Mouse (Mus musculus): ENCODE data around the gene Ralbp1. TPM values are rescaled to one million over a fixed set of nuclear protein-coding genes. Genes with fewer than 3 reads are reported as not detected.

The Ralbp1 gene
- polyA plus RNA-seq (2015; fragmentation: Nextera tagmentation; extraction: Ambion mirVana), result 67.5 and 71.1 TPM in 2 replicates

DNA sequence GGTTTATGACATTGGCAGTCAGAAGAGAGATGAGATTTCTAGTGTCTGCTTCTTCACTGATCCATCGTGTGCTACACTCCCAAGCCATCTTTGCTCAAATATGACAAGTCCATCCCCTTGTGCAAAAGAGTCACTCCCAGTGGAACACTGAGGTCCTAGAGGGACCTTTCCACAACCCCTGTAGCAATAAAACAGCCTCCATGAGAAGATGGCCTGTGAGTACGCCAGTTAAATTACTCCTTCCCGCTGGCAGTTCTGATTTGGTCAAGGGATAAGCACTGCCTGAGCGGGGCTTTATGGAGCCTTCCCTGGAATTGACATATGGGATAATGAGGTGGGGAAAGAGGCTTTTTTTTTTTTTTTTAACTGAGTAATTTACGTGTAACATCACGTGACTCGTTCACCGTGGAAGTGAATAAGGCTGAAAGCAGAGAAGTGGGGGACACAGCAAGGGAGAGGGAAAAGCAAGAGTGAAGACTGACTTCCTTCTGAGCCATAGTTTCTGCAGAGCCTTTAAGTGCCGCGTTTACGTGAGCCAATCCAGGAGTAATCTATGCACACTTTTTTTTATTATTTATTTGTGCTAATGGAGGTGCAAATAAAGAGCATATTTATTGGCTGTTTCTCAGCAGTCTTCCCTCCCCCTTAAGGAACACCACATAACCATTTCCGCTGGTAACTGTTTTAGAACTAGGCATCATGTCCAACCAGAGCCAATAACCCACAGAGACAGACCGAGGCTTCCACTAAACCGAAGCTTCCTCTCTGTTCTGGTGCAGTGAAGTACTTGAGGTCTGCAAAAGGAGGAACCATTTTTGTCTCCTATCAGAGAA, at the start of gene Ralbp1:
Ralbp1 (minus strand) TSS at position 102 of the 833 bp plus-strand sequence.
- no peak for ATAC-seq
- Histone ChIP-seq H3K9ac (ENCODE audit: low read depth, low read length) (peak within 1 kb of the TSS; percentile 87), H3K27ac (ENCODE audit: low read length) (peak within 1 kb of the TSS; percentile 99), H3K36me3 (ENCODE audit: control insufficient read depth, insufficient read depth, low read length) (no peaks in the 10 kb centered on the region), H3K27me3 (replicated peaks; ENCODE audit: control insufficient read depth, insufficient read depth, low read length) (no peaks in the 10 kb centered on the region), H3K4me3 (ENCODE audit: low read length) (peak within 1 kb of the TSS; percentile 92), H3K4me2 (ENCODE audit: low read depth, low read length) (peak within 1 kb of the TSS; percentile 87), H3K9me3 (ENCODE audit: control insufficient read depth, low read length) (no peaks in the 10 kb centered on the region), H3K4me1 (ENCODE audit: control insufficient read depth, insufficient read depth, low read length) (peaks cover 13% of the 10 kb centered on the region)
- 5% methylated on average over 14 of the region's 14 CpGs for WGBS

DNA sequence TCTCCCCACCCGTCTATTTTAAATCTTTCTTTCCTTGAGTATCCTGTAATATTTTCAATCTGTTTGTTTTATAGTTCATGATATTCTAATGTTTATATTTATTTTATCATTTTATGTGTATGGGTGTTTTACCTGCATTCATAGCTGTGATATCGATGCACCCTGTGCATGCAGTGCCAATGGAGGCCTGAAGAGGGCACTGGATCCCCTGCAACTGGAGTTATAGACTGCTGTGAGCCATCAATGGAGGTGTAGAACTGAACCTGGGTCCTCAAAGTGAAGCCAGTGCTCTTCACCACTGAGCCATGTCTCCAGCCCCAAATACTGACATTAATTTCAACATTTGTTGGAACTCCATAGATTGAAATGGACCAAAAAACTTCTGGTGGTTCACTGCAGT, 48.1 kb upstream of the Ralbp1 start:
- 93% methylated on average over 2 of the region's 2 CpGs for WGBS
- peaks cover 14% of the 10 kb centered on the region; the same call in 1 of the 2 replicates for H3K36me3 ChIP-seq (ENCODE audit: control insufficient read depth, insufficient read depth, low read length)
- ATAC-seq, result no peak

DNA sequence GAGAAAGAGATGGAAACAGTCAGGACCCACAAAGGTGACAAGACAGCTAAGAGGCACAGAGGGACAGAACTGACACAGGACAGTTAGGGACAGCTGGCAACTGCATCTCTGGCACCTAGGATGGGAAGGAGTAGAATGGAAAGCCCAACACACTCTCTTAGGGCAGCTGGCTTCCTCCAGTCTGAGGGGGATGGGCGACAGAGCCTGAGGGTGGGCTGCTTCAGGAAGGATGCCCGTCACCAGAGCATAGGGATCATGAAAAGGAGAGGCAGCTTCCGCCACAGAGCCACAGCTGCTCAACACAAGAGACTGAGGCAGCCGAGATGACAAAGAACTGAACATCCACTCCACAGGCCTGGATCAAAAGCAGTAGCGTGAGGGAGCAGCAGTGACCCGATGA, 45.9 kb upstream of the Ralbp1 start:
- no peak overlapping the region for H3K27ac ChIP-seq (ENCODE audit: low read length)
- peaks cover 12% of the 10 kb centered on the region for H3K4me1 ChIP-seq (ENCODE audit: control insufficient read depth, insufficient read depth, low read length)
- ATAC-seq, result 0 out of 2 replicates have a peak, but pooled peaks have one; percentile 22
- WGBS, result 68% methylated on average over 6 of the region's 6 CpGs
- no peak overlapping the region for H3K4me2 ChIP-seq (ENCODE audit: low read depth, low read length)
- H3K36me3 ChIP-seq (ENCODE audit: control insufficient read depth, insufficient read depth, low read length), result peaks cover 8% of the 10 kb centered on the region; the same call in 1 of the 2 replicates
- H3K27me3 ChIP-seq (replicated peaks; ENCODE audit: control insufficient read depth, insufficient read depth, low read length), result no peaks in the 10 kb centered on the region
- H3K4me3 ChIP-seq (ENCODE audit: low read length), result no peak overlapping the region
- H3K9ac ChIP-seq (ENCODE audit: low read depth, low read length), result no peak overlapping the region
- H3K9me3 ChIP-seq (ENCODE audit: control insufficient read depth, low read length), result no peaks in the 10 kb centered on the region

More for the DNA sequence above, 48.1 kb upstream of the Ralbp1 start:
- H3K27ac ChIP-seq (ENCODE audit: low read length), result no peak overlapping the region
- H3K4me1 ChIP-seq (ENCODE audit: control insufficient read depth, insufficient read depth, low read length), result peaks cover 12% of the 10 kb centered on the region
- H3K9ac ChIP-seq (ENCODE audit: low read depth, low read length), result no peak overlapping the region
- H3K4me3 ChIP-seq (ENCODE audit: low read length), result no peak overlapping the region
- no peaks in the 10 kb centered on the region for H3K27me3 ChIP-seq (replicated peaks; ENCODE audit: control insufficient read depth, insufficient read depth, low read length)
- H3K4me2 ChIP-seq (ENCODE audit: low read depth, low read length), result no peak overlapping the region
- no peaks in the 10 kb centered on the region for H3K9me3 ChIP-seq (ENCODE audit: control insufficient read depth, low read length)

DNA sequence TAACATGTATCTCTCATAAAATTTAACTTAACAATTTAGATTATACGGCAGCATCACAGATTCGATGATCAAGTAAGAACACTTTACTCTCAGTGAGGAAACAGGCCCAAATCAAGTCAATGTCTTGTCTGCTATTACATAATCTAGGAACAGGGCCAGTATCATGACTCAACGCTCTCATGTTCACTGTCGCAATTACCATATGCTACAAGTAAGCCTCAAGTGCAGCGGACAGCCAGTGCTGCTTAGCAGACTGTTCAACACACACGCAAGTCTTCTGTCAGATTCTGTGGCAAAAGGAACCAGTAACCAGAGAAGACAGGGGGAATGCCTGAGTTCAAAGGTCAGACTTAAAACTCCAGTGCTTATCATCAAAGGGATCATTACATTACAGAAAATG, 45.4 kb upstream of the Ralbp1 start:
- Histone ChIP-seq H3K27ac (ENCODE audit: low read length) (no peak overlapping the region), H3K36me3 (ENCODE audit: control insufficient read depth, insufficient read depth, low read length) (peaks cover 8% of the 10 kb centered on the region; the same call in 1 of the 2 replicates), H3K4me1 (ENCODE audit: control insufficient read depth, insufficient read depth, low read length) (peaks cover 12% of the 10 kb centered on the region), H3K9me3 (ENCODE audit: control insufficient read depth, low read length) (no peaks in the 10 kb centered on the region), H3K9ac (ENCODE audit: low read depth, low read length) (no peak overlapping the region), H3K4me2 (ENCODE audit: low read depth, low read length) (no peak overlapping the region), H3K4me3 (ENCODE audit: low read length) (no peak overlapping the region), H3K27me3 (replicated peaks; ENCODE audit: control insufficient read depth, insufficient read depth, low read length) (no peaks in the 10 kb centered on the region)
- 59% methylated on average over 6 of the region's 6 CpGs for WGBS
- peak; percentile 77 for ATAC-seq

DNA sequence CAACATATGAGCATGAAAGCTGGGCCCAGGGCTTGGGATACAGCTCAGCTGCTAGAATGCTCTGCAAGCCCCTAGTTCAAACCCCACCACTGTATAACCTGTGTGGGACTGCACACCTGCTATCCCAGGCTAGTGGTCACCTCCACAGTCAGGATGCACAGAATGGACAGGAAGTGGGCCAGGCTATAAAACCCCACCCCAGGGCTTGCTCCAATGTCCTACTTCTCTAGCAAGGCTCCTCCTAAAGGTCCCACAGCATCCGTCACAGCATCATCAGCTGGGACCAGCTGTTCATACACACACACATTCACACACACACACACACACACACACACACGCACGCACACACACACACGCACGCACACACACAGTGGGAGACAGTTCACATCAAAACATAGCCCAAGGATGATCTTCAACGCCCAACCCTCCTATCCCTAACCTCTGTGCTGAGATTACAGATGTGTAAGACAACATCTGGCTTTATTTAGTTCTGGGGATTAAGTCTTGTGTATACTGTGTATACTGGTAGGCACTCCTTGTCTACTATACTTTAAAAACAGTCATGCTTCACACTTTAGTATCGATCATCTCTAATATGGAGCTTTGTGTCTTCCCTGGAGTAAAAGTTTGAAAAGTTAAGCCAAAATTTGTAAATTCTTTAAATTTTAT, 44.7 kb upstream of the Ralbp1 start:
- 72% methylated on average over 7 of the region's 7 CpGs for WGBS
- 0 out of 2 replicates have a peak, but pooled peaks have one; percentile 14 for ATAC-seq
- no peaks in the 10 kb centered on the region for H3K27me3 ChIP-seq (replicated peaks; ENCODE audit: control insufficient read depth, insufficient read depth, low read length)
- H3K4me1 ChIP-seq (ENCODE audit: control insufficient read depth, insufficient read depth, low read length), result peaks cover 12% of the 10 kb centered on the region
- peaks cover 7% of the 10 kb centered on the region; the same call in 1 of the 2 replicates for H3K36me3 ChIP-seq (ENCODE audit: control insufficient read depth, insufficient read depth, low read length)
- H3K4me2 ChIP-seq (ENCODE audit: low read depth, low read length), result no peak overlapping the region
- no peak overlapping the region for H3K4me3 ChIP-seq (ENCODE audit: low read length)
- H3K9me3 ChIP-seq (ENCODE audit: control insufficient read depth, low read length), result no peaks in the 10 kb centered on the region
- H3K27ac ChIP-seq (ENCODE audit: low read length), result no peak overlapping the region
- H3K9ac ChIP-seq (ENCODE audit: low read depth, low read length), result no peak overlapping the region

DNA sequence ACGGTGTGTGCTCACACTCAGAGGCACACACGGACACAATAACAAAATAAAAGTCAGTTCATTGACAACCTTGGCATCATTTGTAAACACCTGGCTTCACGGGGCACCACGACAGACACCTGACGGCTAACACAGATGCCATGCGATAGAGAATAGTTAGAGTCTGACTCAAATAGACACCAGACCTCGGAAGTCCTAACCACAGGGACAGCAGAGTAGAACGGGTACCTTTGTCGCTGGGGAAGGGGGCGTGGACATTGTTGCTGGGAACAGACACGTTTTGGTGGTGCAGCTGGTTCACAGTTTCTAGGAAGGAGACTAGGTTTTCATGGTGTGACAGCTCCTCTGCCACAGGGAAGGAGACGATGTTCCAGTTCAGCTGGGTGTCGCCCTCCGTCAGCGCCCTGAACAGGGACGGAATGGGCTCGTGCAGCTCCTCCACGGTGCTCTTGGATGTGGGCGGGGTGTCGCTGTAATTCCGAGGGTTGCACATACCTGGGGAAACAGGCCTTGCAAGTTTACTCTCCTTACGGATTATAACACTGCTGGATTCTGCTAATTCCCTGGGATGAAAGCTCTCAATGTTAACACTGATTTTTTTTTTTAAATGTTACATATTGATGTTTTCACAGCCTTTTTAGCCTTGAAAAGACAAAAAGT, 43.9 kb upstream of the Ralbp1 start:
- ATAC-seq, result peak; percentile 71
- Histone ChIP-seq H3K4me1 (ENCODE audit: control insufficient read depth, insufficient read depth, low read length) (peaks cover 12% of the 10 kb centered on the region), H3K36me3 (ENCODE audit: control insufficient read depth, insufficient read depth, low read length) (peaks cover 10% of the 10 kb centered on the region; the same call in 1 of the 2 replicates), H3K27me3 (replicated peaks; ENCODE audit: control insufficient read depth, insufficient read depth, low read length) (no peaks in the 10 kb centered on the region), H3K9ac (ENCODE audit: low read depth, low read length) (no peak overlapping the region), H3K4me3 (ENCODE audit: low read length) (no peak overlapping the region), H3K4me2 (ENCODE audit: low read depth, low read length) (no peak overlapping the region), H3K9me3 (ENCODE audit: control insufficient read depth, low read length) (no peaks in the 10 kb centered on the region), H3K27ac (ENCODE audit: low read length) (no peak overlapping the region)
- 72% methylated on average over 22 of the region's 22 CpGs for WGBS

DNA sequence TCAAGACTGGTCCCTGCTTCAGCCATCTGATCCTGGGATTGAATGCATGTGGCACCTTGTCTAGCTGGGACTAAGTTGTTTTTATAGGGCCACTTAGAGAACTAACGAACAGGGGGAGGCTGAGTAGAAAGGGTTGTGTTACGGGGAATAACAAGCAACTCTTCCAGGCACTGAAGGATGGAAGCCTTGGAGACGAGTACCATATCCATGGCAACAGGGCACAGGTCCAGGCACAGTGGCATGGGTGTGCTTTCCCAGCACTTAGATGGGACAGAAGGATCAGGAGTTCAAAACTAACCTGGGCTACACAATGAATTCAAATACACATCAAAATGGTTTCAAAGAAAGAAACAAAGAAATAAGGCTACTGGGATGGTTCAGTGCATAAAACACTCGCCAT, 41.5 kb upstream of the Ralbp1 start:
- Histone ChIP-seq H3K36me3 (ENCODE audit: control insufficient read depth, insufficient read depth, low read length) (0 out of 2 replicates have a peak, but pooled peaks cover 12% of the 10 kb centered on the region), H3K4me2 (ENCODE audit: low read depth, low read length) (no peak overlapping the region), H3K27me3 (replicated peaks; ENCODE audit: control insufficient read depth, insufficient read depth, low read length) (no peaks in the 10 kb centered on the region), H3K9ac (ENCODE audit: low read depth, low read length) (no peak overlapping the region), H3K4me3 (ENCODE audit: low read length) (no peak overlapping the region), H3K4me1 (ENCODE audit: control insufficient read depth, insufficient read depth, low read length) (peaks cover 12% of the 10 kb centered on the region), H3K27ac (ENCODE audit: low read length) (no peak overlapping the region), H3K9me3 (ENCODE audit: control insufficient read depth, low read length) (no peaks in the 10 kb centered on the region)
- 85% methylated on average over 4 of the region's 4 CpGs for WGBS
- ATAC-seq, result no peak

DNA sequence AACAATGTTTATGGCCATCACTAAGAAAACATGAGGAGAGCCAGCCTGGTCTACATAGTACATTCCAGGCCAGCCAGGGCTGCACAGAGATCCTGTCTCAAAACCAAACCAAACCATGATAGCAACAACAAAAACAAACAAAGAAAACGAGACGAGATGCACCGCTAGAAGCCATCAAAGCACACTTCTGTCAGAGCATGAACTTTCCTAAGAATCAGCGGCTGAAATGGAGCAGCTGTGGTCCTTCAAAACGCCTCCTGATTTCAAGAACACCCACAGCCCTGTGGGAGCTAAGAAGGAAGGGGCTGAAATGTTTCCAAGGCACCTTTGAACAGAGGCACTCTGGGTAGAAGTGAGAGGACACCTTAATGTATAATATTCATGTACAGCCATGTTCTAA, 38.6 kb upstream of the Ralbp1 start:
- no peak for ATAC-seq
- H3K4me3 ChIP-seq (ENCODE audit: low read length), result no peak overlapping the region
- peaks cover 2% of the 10 kb centered on the region for H3K4me1 ChIP-seq (ENCODE audit: control insufficient read depth, insufficient read depth, low read length)
- H3K36me3 ChIP-seq (ENCODE audit: control insufficient read depth, insufficient read depth, low read length), result 0 out of 2 replicates have a peak, but pooled peaks cover 12% of the 10 kb centered on the region
- no peaks in the 10 kb centered on the region for H3K27me3 ChIP-seq (replicated peaks; ENCODE audit: control insufficient read depth, insufficient read depth, low read length)
- no peak overlapping the region for H3K27ac ChIP-seq (ENCODE audit: low read length)
- no peaks in the 10 kb centered on the region for H3K9me3 ChIP-seq (ENCODE audit: control insufficient read depth, low read length)
- H3K9ac ChIP-seq (ENCODE audit: low read depth, low read length), result no peak overlapping the region
- H3K4me2 ChIP-seq (ENCODE audit: low read depth, low read length), result no peak overlapping the region
- WGBS, result 60% methylated on average over 5 of the region's 5 CpGs

DNA sequence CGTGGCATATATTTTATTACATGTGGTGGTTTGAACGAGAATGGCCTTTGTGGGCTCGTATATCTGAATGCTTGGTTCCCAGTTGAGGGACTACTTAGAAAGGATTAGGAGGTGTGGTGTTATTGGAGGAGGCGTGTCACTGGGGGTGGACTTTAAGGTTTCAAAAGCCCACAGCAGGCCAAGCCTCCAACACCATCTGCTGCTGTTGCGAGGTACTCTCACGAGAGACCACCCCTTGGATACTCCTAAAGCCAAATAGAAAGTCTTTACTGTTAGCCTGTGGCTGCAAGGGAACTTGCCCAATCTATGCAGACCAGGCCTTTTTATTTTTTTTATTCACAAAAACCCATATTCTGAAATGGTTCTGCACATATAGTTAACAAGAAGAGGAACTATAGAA, 36.4 kb upstream of the Ralbp1 start:
- H3K4me1 ChIP-seq (ENCODE audit: control insufficient read depth, insufficient read depth, low read length), result peaks cover 6% of the 10 kb centered on the region
- H3K27ac ChIP-seq (ENCODE audit: low read length), result no peak overlapping the region
- no peak overlapping the region for H3K4me3 ChIP-seq (ENCODE audit: low read length)
- ATAC-seq, result no peak
- H3K9me3 ChIP-seq (ENCODE audit: control insufficient read depth, low read length), result no peaks in the 10 kb centered on the region
- 85% methylated on average over 6 of the region's 6 CpGs for WGBS
- no peak overlapping the region for H3K9ac ChIP-seq (ENCODE audit: low read depth, low read length)
- no peaks in the 10 kb centered on the region for H3K27me3 ChIP-seq (replicated peaks; ENCODE audit: control insufficient read depth, insufficient read depth, low read length)
- 0 out of 2 replicates have a peak, but pooled peaks cover 12% of the 10 kb centered on the region for H3K36me3 ChIP-seq (ENCODE audit: control insufficient read depth, insufficient read depth, low read length)
- no peak overlapping the region for H3K4me2 ChIP-seq (ENCODE audit: low read depth, low read length)

Data from intestine, embryonic 16.5 days (tissue).